Mouse (Mus musculus) activated CD4-positive, CD25-positive, alpha-beta regulatory T cell, adult 4 months (primary cell): ENCODE measurements around the gene Iqsec1. TPM values are rescaled to one million over a fixed set of nuclear protein-coding genes. Genes with fewer than 3 reads are reported as not detected.

Experiments used
- ATAC-seq: one replicate; pipeline ENCODE4 v1.8.0; 2017
- polyA plus RNA-seq, 2 experiments: library from polyadenylated mRNA; unstranded; fragments of 100-300 nt; shearing (Covaris generic); gene quantifications; one replicate each; pipeline ENCODE4 v1.2.1; 2017

Gene Iqsec1
- polyA plus RNA-seq, 2 experiments from 2014 or later: 6.7 to 10.2 TPM

GRCm38 (mm10) chr6:90887024-90887775 is 101.3 kb downstream of the Iqsec1 start:
- ATAC-seq: no peak

GRCm38 (mm10) chr6:90885626-90886025 is 102.9 kb downstream of the Iqsec1 start:
- ATAC-seq: no peak

- no peak for ATAC-seq
Observed at GRCm38 (mm10) chr6:90884631-90885030, 103.9 kb downstream of the Iqsec1 start.

GRCm38 (mm10) chr6:90880975-90881374 is 107.5 kb downstream of the Iqsec1 start:
- no peak for ATAC-seq

- ATAC-seq: no peak
Observed at GRCm38 (mm10) chr6:90880404-90880803, 108.1 kb downstream of the Iqsec1 start.

GRCm38 (mm10) chr6:90871581-90871980 is 116.9 kb downstream of the Iqsec1 start:
- ATAC-seq: no peak

- no peak for ATAC-seq
Observed at GRCm38 (mm10) chr6:90868033-90868432, 120.5 kb downstream of the Iqsec1 start.

- no peak for ATAC-seq
Observed at GRCm38 (mm10) chr6:90861370-90861769, 127.1 kb downstream of the Iqsec1 start.

- ATAC-seq: no peak
Observed at GRCm38 (mm10) chr6:90857844-90858243, 130.6 kb downstream of the Iqsec1 start.

- no peak for ATAC-seq
Observed at GRCm38 (mm10) chr6:90852360-90852759, 136.1 kb downstream of the Iqsec1 start.

GRCm38 (mm10) chr6:90848068-90848467 is 140.4 kb downstream of the Iqsec1 start:
- ATAC-seq: no peak

GRCm38 (mm10) chr6:90847523-90847922 is 141.0 kb downstream of the Iqsec1 start:
- ATAC-seq: no peak

- ATAC-seq: no peak
Observed at GRCm38 (mm10) chr6:90839972-90840371, 148.5 kb downstream of the Iqsec1 start.

- no peak for ATAC-seq
Observed at GRCm38 (mm10) chr6:90836749-90837148, 151.7 kb downstream of the Iqsec1 start.

GRCm38 (mm10) chr6:90829536-90829935 is 158.9 kb downstream of the Iqsec1 start:
- ATAC-seq: no peak

GRCm38 (mm10) chr6:90825063-90825462 is 163.4 kb downstream of the Iqsec1 start:
- ATAC-seq: no peak

- no peak for ATAC-seq
Observed at GRCm38 (mm10) chr6:90823322-90823721, 165.2 kb downstream of the Iqsec1 start.

GRCm38 (mm10) chr6:90821916-90822602 is 166.4 kb downstream of the Iqsec1 start:
- no peak for ATAC-seq

GRCm38 (mm10) chr6:90819880-90820279 is 168.6 kb downstream of the Iqsec1 start:
- ATAC-seq: peak; percentile 46

GRCm38 (mm10) chr6:90818956-90819355 is 169.5 kb downstream of the Iqsec1 start:
- ATAC-seq: peak; percentile 43

- no peak for ATAC-seq
Observed at GRCm38 (mm10) chr6:90816551-90816950, 171.9 kb downstream of the Iqsec1 start.

GRCm38 (mm10) chr6:90815341-90815740 is 173.1 kb downstream of the Iqsec1 start:
- no peak for ATAC-seq

- ATAC-seq: no peak
Observed at GRCm38 (mm10) chr6:90813526-90813925, 175.0 kb downstream of the Iqsec1 start.

- ATAC-seq: no peak
Observed at GRCm38 (mm10) chr6:90812584-90812983, 175.9 kb downstream of the Iqsec1 start.
